Mouse (Mus musculus): ENCODE measurements around the gene Dennd4a. TPM values are rescaled to one million over a fixed set of nuclear protein-coding genes. Genes with fewer than 3 reads are reported as not detected.
A peak's percentile ranks its signal among the peaks of the same experiment; 100 is the strongest.

Gene Dennd4a
- polyA plus RNA-seq, 1 experiment from 2014 or later, result 11.6 TPM

DNA sequence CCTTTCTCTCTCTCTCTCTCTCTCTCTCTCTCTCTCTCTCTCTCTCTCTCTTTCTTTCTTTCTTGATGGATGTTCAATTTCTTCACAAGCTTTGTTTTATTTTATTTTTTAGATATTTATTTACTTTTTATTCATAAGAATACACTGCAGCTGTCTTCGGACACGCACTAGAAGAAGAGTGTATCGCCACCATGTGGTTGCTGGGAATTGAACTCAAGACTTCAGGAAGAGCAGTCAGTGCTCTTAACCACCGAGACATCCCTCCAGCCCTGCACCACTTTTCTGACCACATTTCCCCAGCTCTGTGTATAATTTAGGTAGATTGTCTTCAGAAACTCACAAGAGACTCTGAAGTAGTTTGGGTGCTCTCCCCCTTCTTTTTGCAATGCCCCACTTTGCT is 37.2 kb upstream of the Dennd4a start:
- ATAC-seq, result no peak
- peaks cover 5% of the 10 kb centered on the region; the same call in 1 of the 2 replicates for H3K4me1 ChIP-seq (replicated peaks; ENCODE audit: control insufficient read depth, insufficient read depth, low read length)
- H3K27ac ChIP-seq (ENCODE audit: low read length), result no peak overlapping the region
- H3K9me3 ChIP-seq (ENCODE audit: control insufficient read depth, low read length), result no peaks in the 10 kb centered on the region
- no peaks in the 10 kb centered on the region for H3K36me3 ChIP-seq (ENCODE audit: control insufficient read depth, insufficient read depth)
- H3K9ac ChIP-seq (replicated peaks; ENCODE audit: low read depth, low read length), result no peak overlapping the region
- H3K4me2 ChIP-seq (ENCODE audit: low read length), result no peak overlapping the region
- WGBS, result 61% methylated on average over 4 of the region's 4 CpGs
- H3K27me3 ChIP-seq (replicated peaks; ENCODE audit: control insufficient read depth, insufficient read depth, low read length), result no peaks in the 10 kb centered on the region
- H3K4me3 ChIP-seq (replicated peaks; ENCODE audit: low read length), result no peak overlapping the region

- WGBS, result 14% methylated on average over 5 of the region's 5 CpGs
- Histone ChIP-seq H3K9ac (replicated peaks; ENCODE audit: low read depth, low read length) (no peak overlapping the region), H3K27me3 (replicated peaks; ENCODE audit: control insufficient read depth, insufficient read depth, low read length) (no peaks in the 10 kb centered on the region), H3K4me3 (replicated peaks; ENCODE audit: low read length) (no peak overlapping the region), H3K4me1 (replicated peaks; ENCODE audit: control insufficient read depth, insufficient read depth, low read length) (peaks cover 5% of the 10 kb centered on the region; the same call in 1 of the 2 replicates), H3K27ac (ENCODE audit: low read length) (peak overlapping the region; percentile 13; the same call in 1 of the 2 replicates), H3K9me3 (ENCODE audit: control insufficient read depth, low read length) (no peaks in the 10 kb centered on the region), H3K4me2 (ENCODE audit: low read length) (no peak overlapping the region), H3K36me3 (ENCODE audit: control insufficient read depth, insufficient read depth) (no peaks in the 10 kb centered on the region)
- ATAC-seq, result peak; percentile 50; the same call in 1 of the 2 replicates
Measured at GRCm38 (mm10) chr9:64774411-64774811, 36.7 kb upstream of the Dennd4a start.

GRCm38 (mm10) chr9:64774883-64775282 is 36.3 kb upstream of the Dennd4a start:
- Histone ChIP-seq H3K36me3 (ENCODE audit: control insufficient read depth, insufficient read depth) (no peaks in the 10 kb centered on the region), H3K4me1 (replicated peaks; ENCODE audit: control insufficient read depth, insufficient read depth, low read length) (peaks cover 5% of the 10 kb centered on the region; the same call in 1 of the 2 replicates), H3K27ac (ENCODE audit: low read length) (no peak overlapping the region), H3K4me2 (ENCODE audit: low read length) (no peak overlapping the region), H3K9me3 (ENCODE audit: control insufficient read depth, low read length) (no peaks in the 10 kb centered on the region), H3K9ac (replicated peaks; ENCODE audit: low read depth, low read length) (no peak overlapping the region), H3K4me3 (replicated peaks; ENCODE audit: low read length) (no peak overlapping the region), H3K27me3 (replicated peaks; ENCODE audit: control insufficient read depth, insufficient read depth, low read length) (no peaks in the 10 kb centered on the region)
- no peak for ATAC-seq
- WGBS, result 59% methylated on average over 2 of the region's 2 CpGs

GRCm38 (mm10) chr9:64775491-64775890 is 35.6 kb upstream of the Dennd4a start:
- H3K4me2 ChIP-seq (ENCODE audit: low read length), result no peak overlapping the region
- H3K27ac ChIP-seq (ENCODE audit: low read length), result no peak overlapping the region
- no peaks in the 10 kb centered on the region for H3K9me3 ChIP-seq (ENCODE audit: control insufficient read depth, low read length)
- H3K4me1 ChIP-seq (replicated peaks; ENCODE audit: control insufficient read depth, insufficient read depth, low read length), result peaks cover 5% of the 10 kb centered on the region; the same call in 1 of the 2 replicates
- H3K36me3 ChIP-seq (ENCODE audit: control insufficient read depth, insufficient read depth), result no peaks in the 10 kb centered on the region
- H3K4me3 ChIP-seq (replicated peaks; ENCODE audit: low read length), result no peak overlapping the region
- no peaks in the 10 kb centered on the region for H3K27me3 ChIP-seq (replicated peaks; ENCODE audit: control insufficient read depth, insufficient read depth, low read length)
- 85% methylated on average over 4 of the region's 4 CpGs for WGBS
- no peak for ATAC-seq
- no peak overlapping the region for H3K9ac ChIP-seq (replicated peaks; ENCODE audit: low read depth, low read length)

GRCm38 (mm10) chr9:64777441-64777987 is 33.6 kb upstream of the Dennd4a start:
- Histone ChIP-seq H3K4me1 (replicated peaks; ENCODE audit: control insufficient read depth, insufficient read depth, low read length) (peaks cover 5% of the 10 kb centered on the region; the same call in 1 of the 2 replicates), H3K27ac (ENCODE audit: low read length) (no peak overlapping the region), H3K4me3 (replicated peaks; ENCODE audit: low read length) (no peak overlapping the region), H3K27me3 (replicated peaks; ENCODE audit: control insufficient read depth, insufficient read depth, low read length) (no peaks in the 10 kb centered on the region), H3K4me2 (ENCODE audit: low read length) (no peak overlapping the region), H3K9ac (replicated peaks; ENCODE audit: low read depth, low read length) (no peak overlapping the region), H3K36me3 (ENCODE audit: control insufficient read depth, insufficient read depth) (no peaks in the 10 kb centered on the region), H3K9me3 (ENCODE audit: control insufficient read depth, low read length) (no peaks in the 10 kb centered on the region)
- WGBS, result 90% methylated on average over 4 of the region's 4 CpGs
- ATAC-seq, result no peak

DNA sequence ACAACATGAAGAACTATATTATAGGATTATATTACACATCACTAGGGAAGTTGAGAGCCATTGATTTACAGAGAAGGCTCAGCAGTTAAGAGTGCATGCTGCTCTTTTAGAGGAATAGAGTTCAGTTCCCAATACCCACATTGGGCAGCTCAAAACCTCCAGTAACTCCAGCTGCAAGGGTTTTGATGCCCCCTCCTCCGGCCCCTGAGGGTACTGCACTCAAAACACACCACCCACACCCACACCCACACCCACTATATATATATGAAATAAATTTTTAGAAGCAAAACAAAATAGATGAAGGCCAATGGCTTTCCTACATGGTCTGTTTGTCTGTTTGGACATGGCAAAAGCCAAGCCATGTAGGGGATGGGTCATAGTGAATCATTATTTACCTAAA is 33.0 kb upstream of the Dennd4a start:
- Histone ChIP-seq H3K27me3 (replicated peaks; ENCODE audit: control insufficient read depth, insufficient read depth, low read length) (no peaks in the 10 kb centered on the region), H3K9me3 (ENCODE audit: control insufficient read depth, low read length) (no peaks in the 10 kb centered on the region), H3K4me1 (replicated peaks; ENCODE audit: control insufficient read depth, insufficient read depth, low read length) (peaks cover 5% of the 10 kb centered on the region; the same call in 1 of the 2 replicates), H3K4me2 (ENCODE audit: low read length) (no peak overlapping the region), H3K4me3 (replicated peaks; ENCODE audit: low read length) (no peak overlapping the region), H3K9ac (replicated peaks; ENCODE audit: low read depth, low read length) (no peak overlapping the region), H3K27ac (ENCODE audit: low read length) (no peak overlapping the region), H3K36me3 (ENCODE audit: control insufficient read depth, insufficient read depth) (no peaks in the 10 kb centered on the region)
- no peak for ATAC-seq
- 86% methylated on average over 1 of the region's 1 CpGs for WGBS

GRCm38 (mm10) chr9:64779628-64780027 is 31.5 kb upstream of the Dennd4a start:
- Histone ChIP-seq H3K36me3 (ENCODE audit: control insufficient read depth, insufficient read depth) (no peaks in the 10 kb centered on the region), H3K4me1 (replicated peaks; ENCODE audit: control insufficient read depth, insufficient read depth, low read length) (peaks cover under 1% of the 10 kb centered on the region; the same call in 1 of the 2 replicates), H3K27me3 (replicated peaks; ENCODE audit: control insufficient read depth, insufficient read depth, low read length) (no peaks in the 10 kb centered on the region), H3K4me2 (ENCODE audit: low read length) (no peak overlapping the region), H3K4me3 (replicated peaks; ENCODE audit: low read length) (no peak overlapping the region), H3K9me3 (ENCODE audit: control insufficient read depth, low read length) (no peaks in the 10 kb centered on the region), H3K9ac (replicated peaks; ENCODE audit: low read depth, low read length) (no peak overlapping the region), H3K27ac (ENCODE audit: low read length) (no peak overlapping the region)
- WGBS, result 51% methylated on average over 7 of the region's 7 CpGs
- ATAC-seq, result no peak

DNA sequence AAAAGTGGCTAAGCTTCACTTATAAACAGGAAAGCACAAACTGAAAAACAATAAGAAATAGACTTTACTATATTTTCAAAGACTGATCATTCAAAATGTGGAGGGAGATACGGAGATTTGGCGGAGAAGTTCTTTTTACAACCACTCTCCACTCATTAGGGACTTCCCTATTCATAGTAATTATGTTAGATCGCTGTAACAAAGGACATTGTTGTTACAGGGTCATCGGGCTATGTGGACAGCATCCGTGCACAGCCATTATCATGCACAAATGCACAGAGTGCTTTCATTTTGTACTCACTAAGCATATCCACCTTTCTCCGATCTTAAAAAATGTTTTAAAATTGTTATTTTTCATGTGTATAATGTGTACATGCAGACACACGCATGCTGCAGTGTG is 27.6 kb upstream of the Dennd4a start:
- Histone ChIP-seq H3K4me3 (replicated peaks; ENCODE audit: low read length) (no peak overlapping the region), H3K4me1 (replicated peaks; ENCODE audit: control insufficient read depth, insufficient read depth, low read length) (no peaks in the 10 kb centered on the region; the same call in 1 of the 2 replicates), H3K27me3 (replicated peaks; ENCODE audit: control insufficient read depth, insufficient read depth, low read length) (no peaks in the 10 kb centered on the region), H3K9me3 (ENCODE audit: control insufficient read depth, low read length) (no peaks in the 10 kb centered on the region), H3K9ac (replicated peaks; ENCODE audit: low read depth, low read length) (no peak overlapping the region), H3K4me2 (ENCODE audit: low read length) (no peak overlapping the region), H3K27ac (ENCODE audit: low read length) (no peak overlapping the region), H3K36me3 (ENCODE audit: control insufficient read depth, insufficient read depth) (no peaks in the 10 kb centered on the region)
- WGBS, result 63% methylated on average over 7 of the region's 7 CpGs
- no peak for ATAC-seq

GRCm38 (mm10) chr9:64784841-64785240 is 26.3 kb upstream of the Dennd4a start:
- H3K4me2 ChIP-seq (ENCODE audit: low read length), result no peak overlapping the region
- H3K36me3 ChIP-seq (ENCODE audit: control insufficient read depth, insufficient read depth), result no peaks in the 10 kb centered on the region
- no peaks in the 10 kb centered on the region for H3K27me3 ChIP-seq (replicated peaks; ENCODE audit: control insufficient read depth, insufficient read depth, low read length)
- H3K9me3 ChIP-seq (ENCODE audit: control insufficient read depth, low read length), result no peaks in the 10 kb centered on the region
- no peak for ATAC-seq
- no peak overlapping the region for H3K4me3 ChIP-seq (replicated peaks; ENCODE audit: low read length)
- WGBS, result 45% methylated on average over 4 of the region's 4 CpGs
- no peak overlapping the region for H3K27ac ChIP-seq (ENCODE audit: low read length)
- H3K9ac ChIP-seq (replicated peaks; ENCODE audit: low read depth, low read length), result no peak overlapping the region
- no peaks in the 10 kb centered on the region; the same call in 1 of the 2 replicates for H3K4me1 ChIP-seq (replicated peaks; ENCODE audit: control insufficient read depth, insufficient read depth, low read length)

Measured in forebrain, embryonic 16.5 days (tissue).